Mouse (Mus musculus): ENCODE measurements at regions not wholly inside any gene's neighbourhood (a gene's known extent, or its start where the extent isn't known, plus 50 kb on each side); places are given as distances from the start of the nearest gene placed in this dataset.
A peak's percentile ranks its signal among the peaks of the same experiment; 100 is the strongest.

- Histone ChIP-seq H3K4me3 (ENCODE audit: low read length) (no peak overlapping the region), H3K9me3 (ENCODE audit: control insufficient read depth, low read length) (no peaks in the 10 kb centered on the region), H3K4me2 (ENCODE audit: low read depth, low read length) (no peak overlapping the region), H3K27me3 (ENCODE audit: control insufficient read depth, insufficient read depth, low read depth, low read length) (no peaks in the 10 kb centered on the region), H3K4me1 (replicated peaks; ENCODE audit: control insufficient read depth, insufficient read depth, low read length) (no peaks in the 10 kb centered on the region), H3K27ac (ENCODE audit: low read length) (no peak overlapping the region), H3K9ac (ENCODE audit: low read length) (no peak overlapping the region), H3K36me3 (ENCODE audit: control insufficient read depth, insufficient read depth, low read length) (no peaks in the 10 kb centered on the region)
- 64% methylated on average over 14 of the region's 14 CpGs for WGBS
- no peak for ATAC-seq (ENCODE audit: low read depth)
Measured at GRCm38 (mm10) chr19:53476768-53477547, 52.0 kb upstream of the Dusp5 start.

- Histone ChIP-seq H3K27ac (ENCODE audit: low read length) (no peak overlapping the region), H3K4me2 (ENCODE audit: low read depth, low read length) (no peak overlapping the region), H3K4me1 (replicated peaks; ENCODE audit: control insufficient read depth, insufficient read depth, low read length) (no peaks in the 10 kb centered on the region), H3K36me3 (ENCODE audit: control insufficient read depth, insufficient read depth, low read length) (no peaks in the 10 kb centered on the region), H3K9ac (ENCODE audit: low read length) (no peak overlapping the region), H3K27me3 (ENCODE audit: control insufficient read depth, insufficient read depth, low read depth, low read length) (no peaks in the 10 kb centered on the region), H3K9me3 (ENCODE audit: control insufficient read depth, low read length) (peaks cover 3% of the 10 kb centered on the region; the same call in 1 of the 2 replicates), H3K4me3 (ENCODE audit: low read length) (no peak overlapping the region)
- ATAC-seq (ENCODE audit: low read depth): no peak
- 42% methylated on average over 7 of the region's 7 CpGs for WGBS
Measured at GRCm38 (mm10) chr19:53469256-53469655, 59.7 kb upstream of the Dusp5 start.

- Histone ChIP-seq H3K27me3 (ENCODE audit: control insufficient read depth, insufficient read depth, low read depth, low read length) (no peaks in the 10 kb centered on the region), H3K36me3 (ENCODE audit: control insufficient read depth, insufficient read depth, low read length) (no peaks in the 10 kb centered on the region), H3K27ac (ENCODE audit: low read length) (no peak overlapping the region), H3K4me3 (ENCODE audit: low read length) (no peak overlapping the region), H3K4me2 (ENCODE audit: low read depth, low read length) (no peak overlapping the region), H3K4me1 (replicated peaks; ENCODE audit: control insufficient read depth, insufficient read depth, low read length) (peaks cover 5% of the 10 kb centered on the region; the same call in 1 of the 2 replicates), H3K9me3 (ENCODE audit: control insufficient read depth, low read length) (peaks cover 3% of the 10 kb centered on the region; the same call in 1 of the 2 replicates), H3K9ac (ENCODE audit: low read length) (no peak overlapping the region)
- ATAC-seq (ENCODE audit: low read depth): no peak
- 58% methylated on average over 5 of the region's 5 CpGs for WGBS
Measured at GRCm38 (mm10) chr19:53464681-53465080, 64.2 kb upstream of the Dusp5 start.

- no peak overlapping the region for H3K4me2 ChIP-seq (ENCODE audit: low read depth, low read length)
- H3K27ac ChIP-seq (ENCODE audit: low read length): no peak overlapping the region
- 0 out of 2 replicates have a peak, but pooled peaks have one; percentile 18 for ATAC-seq (ENCODE audit: low read depth)
- WGBS: 56% methylated on average over 3 of the region's 3 CpGs
- no peak overlapping the region for H3K9ac ChIP-seq (ENCODE audit: low read length)
- H3K27me3 ChIP-seq (ENCODE audit: control insufficient read depth, insufficient read depth, low read depth, low read length): no peaks in the 10 kb centered on the region
- peaks cover 3% of the 10 kb centered on the region; the same call in 1 of the 2 replicates for H3K9me3 ChIP-seq (ENCODE audit: control insufficient read depth, low read length)
- H3K4me3 ChIP-seq (ENCODE audit: low read length): no peak overlapping the region
- H3K4me1 ChIP-seq (replicated peaks; ENCODE audit: control insufficient read depth, insufficient read depth, low read length): peaks cover 5% of the 10 kb centered on the region; the same call in 1 of the 2 replicates
- H3K36me3 ChIP-seq (ENCODE audit: control insufficient read depth, insufficient read depth, low read length): no peaks in the 10 kb centered on the region
Measured at GRCm38 (mm10) chr19:53464135-53464534, 64.8 kb upstream of the Dusp5 start.

- no peak overlapping the region; the same call in 1 of the 2 replicates for H3K27ac ChIP-seq (ENCODE audit: low read length)
- ATAC-seq (ENCODE audit: low read depth): peak; percentile 59
- H3K9ac ChIP-seq (ENCODE audit: low read length): no peak overlapping the region
- 56% methylated on average over 17 of the region's 17 CpGs for WGBS
- no peak overlapping the region for H3K4me3 ChIP-seq (ENCODE audit: low read length)
- peaks cover 5% of the 10 kb centered on the region; the same call in 1 of the 2 replicates for H3K4me1 ChIP-seq (replicated peaks; ENCODE audit: control insufficient read depth, insufficient read depth, low read length)
- no peaks in the 10 kb centered on the region for H3K36me3 ChIP-seq (ENCODE audit: control insufficient read depth, insufficient read depth, low read length)
- no peaks in the 10 kb centered on the region for H3K27me3 ChIP-seq (ENCODE audit: control insufficient read depth, insufficient read depth, low read depth, low read length)
- H3K4me2 ChIP-seq (ENCODE audit: low read depth, low read length): no peak overlapping the region
- no peaks in the 10 kb centered on the region for H3K9me3 ChIP-seq (ENCODE audit: control insufficient read depth, low read length)
Measured at GRCm38 (mm10) chr19:53461025-53462015, 67.6 kb upstream of the Dusp5 start.

- no peaks in the 10 kb centered on the region for H3K27me3 ChIP-seq (ENCODE audit: control insufficient read depth, insufficient read depth, low read depth, low read length)
- no peak overlapping the region for H3K4me3 ChIP-seq (ENCODE audit: low read length)
- H3K4me1 ChIP-seq (replicated peaks; ENCODE audit: control insufficient read depth, insufficient read depth, low read length): peaks cover 5% of the 10 kb centered on the region; the same call in 1 of the 2 replicates
- H3K9ac ChIP-seq (ENCODE audit: low read length): no peak overlapping the region
- H3K27ac ChIP-seq (ENCODE audit: low read length): no peak overlapping the region; the same call in 1 of the 2 replicates
- no peaks in the 10 kb centered on the region for H3K36me3 ChIP-seq (ENCODE audit: control insufficient read depth, insufficient read depth, low read length)
- H3K4me2 ChIP-seq (ENCODE audit: low read depth, low read length): no peak overlapping the region
- 15% methylated on average over 19 of the region's 19 CpGs for WGBS
- ATAC-seq (ENCODE audit: low read depth): no peak
- no peaks in the 10 kb centered on the region for H3K9me3 ChIP-seq (ENCODE audit: control insufficient read depth, low read length)
Measured at GRCm38 (mm10) chr19:53460312-53461024, 68.4 kb upstream of the Dusp5 start.

GRCm38 (mm10) chr19:53459407-53459788, 69.0 kb upstream of the Smndc1 start:
- H3K36me3 ChIP-seq (ENCODE audit: control insufficient read depth, insufficient read depth, low read length): no peaks in the 10 kb centered on the region
- H3K9ac ChIP-seq (ENCODE audit: low read length): no peak overlapping the region
- H3K27me3 ChIP-seq (ENCODE audit: control insufficient read depth, insufficient read depth, low read depth, low read length): no peaks in the 10 kb centered on the region
- H3K27ac ChIP-seq (ENCODE audit: low read length): no peak overlapping the region
- H3K4me1 ChIP-seq (replicated peaks; ENCODE audit: control insufficient read depth, insufficient read depth, low read length): peaks cover 5% of the 10 kb centered on the region; the same call in 1 of the 2 replicates
- H3K4me3 ChIP-seq (ENCODE audit: low read length): no peak overlapping the region
- ATAC-seq (ENCODE audit: low read depth): no peak
- 19% methylated on average over 3 of the region's 3 CpGs for WGBS
- no peaks in the 10 kb centered on the region for H3K9me3 ChIP-seq (ENCODE audit: control insufficient read depth, low read length)
- H3K4me2 ChIP-seq (ENCODE audit: low read depth, low read length): no peak overlapping the region

GRCm38 (mm10) chr19:53458770-53459406, 68.5 kb upstream of the Smndc1 start:
- H3K4me2 ChIP-seq (ENCODE audit: low read depth, low read length): no peak overlapping the region
- no peak for ATAC-seq (ENCODE audit: low read depth)
- H3K9me3 ChIP-seq (ENCODE audit: control insufficient read depth, low read length): no peaks in the 10 kb centered on the region
- no peaks in the 10 kb centered on the region for H3K36me3 ChIP-seq (ENCODE audit: control insufficient read depth, insufficient read depth, low read length)
- no peak overlapping the region for H3K27ac ChIP-seq (ENCODE audit: low read length)
- no peak overlapping the region for H3K4me3 ChIP-seq (ENCODE audit: low read length)
- 34% methylated on average over 10 of the region's 10 CpGs for WGBS
- H3K4me1 ChIP-seq (replicated peaks; ENCODE audit: control insufficient read depth, insufficient read depth, low read length): peaks cover 7% of the 10 kb centered on the region; the same call in 1 of the 2 replicates
- H3K9ac ChIP-seq (ENCODE audit: low read length): no peak overlapping the region
- no peaks in the 10 kb centered on the region for H3K27me3 ChIP-seq (ENCODE audit: control insufficient read depth, insufficient read depth, low read depth, low read length)

Measured in lung, embryonic 16.5 days (tissue).